Mouse (Mus musculus) hindbrain, embryonic 16.5 days (tissue): ENCODE results near the gene Adh5. TPM values are rescaled to one million over a fixed set of nuclear protein-coding genes. Genes with fewer than 3 reads are reported as not detected.
"Not testable (repeated sequence)": the region's sequence is repeated elsewhere in the genome, so short reads cannot be mapped to it uniquely, and the experiment has no call there.

Experiments used
- ATAC-seq: fragments of 200-750 bp; cut with Nextera tagmentation; 2 replicates; pipeline ENCODE4 v1.8.0; 2017; ENCODE audit warnings: moderate TSS enrichment, moderate library complexity
- H3K27ac ChIP-seq: fragments of 300-500 bp; sonication (generic); 2 replicates; pipeline ENCODE4 v1.5.1; 2014; ENCODE audit warnings: low read depth, mild to moderate bottlenecking, control low read depth, low read length, moderate library complexity
- H3K27me3 ChIP-seq: fragments of 300-500 bp; sonication (generic); replicated peaks from 2 replicates; pipeline ENCODE4 v1.6.1; 2014; ENCODE audit warnings: low read length; ENCODE audit not compliant: control insufficient read depth, insufficient read depth
- H3K36me3 ChIP-seq: fragments of 300-500 bp; sonication (generic); 2 replicates; pipeline ENCODE4 v1.6.1; 2014; ENCODE audit warnings: mild to moderate bottlenecking, low read length, moderate library complexity, mixed read lengths; ENCODE audit not compliant: control insufficient read depth, insufficient read depth
- H3K4me1 ChIP-seq: fragments of 300-500 bp; sonication (generic); 2 replicates; pipeline ENCODE4 v1.6.1; 2014; ENCODE audit warnings: low read depth, low read length; ENCODE audit not compliant: control insufficient read depth, insufficient read depth
- H3K4me2 ChIP-seq: fragments of 300-500 bp; sonication (generic); 2 replicates; pipeline ENCODE4 v1.6.1; 2014; ENCODE audit warnings: mild to moderate bottlenecking, low read length, control low read depth, moderate library complexity
- H3K4me3 ChIP-seq: fragments of 300-500 bp; sonication (generic); 2 replicates; pipeline ENCODE4 v1.5.1; 2014; ENCODE audit warnings: mild to moderate bottlenecking, low read length, control low read depth, moderate library complexity
- H3K9ac ChIP-seq: fragments of 300-500 bp; sonication (generic); 2 replicates; pipeline ENCODE4 v1.6.1; 2014; ENCODE audit warnings: low read depth, mild to moderate bottlenecking, control low read depth, low read length, moderate library complexity
- H3K9me3 ChIP-seq: fragments of 300-500 bp; sonication (generic); 2 replicates; pipeline ENCODE4 v1.6.1; 2014; ENCODE audit warnings: mild to moderate bottlenecking, low read length, moderate library complexity; ENCODE audit not compliant: control insufficient read depth
- WGBS: fragments of 180-500 bp; shearing (Covaris S2); extraction: QIAGEN DNeasy Blood & Tissue Kit; methylation state at CpG from one replicate; pipeline ENCODE4 v1.1.7; 2014; 5-methylcytosine and 5-hydroxymethylcytosine counted together
- polyA plus RNA-seq: library from polyadenylated mRNA; unstranded; fragments of >200 nt; fragmentation: Nextera tagmentation; extraction: Ambion mirVana; gene quantifications from 2 replicates; pipeline ENCODE4 v1.2.1, GENCODE M21; 2015

Adh5 gene
- polyA plus RNA-seq, 1 experiment from 2014 or later: 190 TPM

GRCm38 (mm10) chr3:138466656-138467055 lies 23.8 kb downstream of the Adh5 start:
- H3K36me3 ChIP-seq: peaks cover 24% of the 10 kb centered on the region
- 93% methylated on average over 1 of the region's 1 CpGs for WGBS

DNA sequence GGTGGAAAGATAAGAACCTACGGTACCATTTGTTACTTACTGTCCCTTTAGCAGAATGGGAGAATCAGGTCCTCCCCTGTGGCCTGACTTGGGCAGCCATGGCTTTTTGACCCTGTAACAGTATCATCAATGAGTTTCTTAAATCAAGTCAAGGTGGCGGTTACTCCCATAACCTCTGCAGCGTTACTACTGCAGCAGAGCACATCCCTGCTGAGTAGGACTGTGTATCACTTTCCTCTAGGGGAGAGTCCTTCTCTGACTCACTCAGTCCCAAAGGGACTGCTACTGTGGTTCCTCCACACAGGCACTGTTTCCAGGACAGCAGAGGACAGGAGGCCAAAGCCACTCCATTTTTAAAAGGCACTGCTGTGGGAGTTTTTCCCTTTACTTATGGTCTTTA lies 28.2 kb downstream of the Adh5 start:
- ATAC-seq: no peak
- 87% methylated on average over 3 of the region's 3 CpGs for WGBS
- Histone ChIP-seq H3K9me3 (no peaks in the 10 kb centered on the region), H3K9ac (no peak overlapping the region), H3K36me3 (peaks cover 17% of the 10 kb centered on the region), H3K4me3 (no peak overlapping the region), H3K4me1 (no peaks in the 10 kb centered on the region), H3K27ac (no peak overlapping the region), H3K4me2 (no peak overlapping the region), H3K27me3 (no peaks in the 10 kb centered on the region)

More at GRCm38 (mm10) chr3:138466656-138467055, 23.8 kb downstream of the Adh5 start:
- H3K27ac ChIP-seq, H3K9ac ChIP-seq, H3K4me1 ChIP-seq, ATAC-seq, H3K9me3 ChIP-seq, H3K4me2 ChIP-seq, H3K27me3 ChIP-seq, H3K4me3 ChIP-seq: not testable (repeated sequence)

- peaks cover 5% of the 10 kb centered on the region for H3K36me3 ChIP-seq
- ATAC-seq: no peak
- no peak overlapping the region for H3K4me3 ChIP-seq
- 94% methylated on average over 8 of the region's 8 CpGs for WGBS
- H3K9ac ChIP-seq: no peak overlapping the region
- no peak overlapping the region for H3K4me2 ChIP-seq
- H3K27ac ChIP-seq: no peak overlapping the region
- no peaks in the 10 kb centered on the region for H3K27me3 ChIP-seq
- no peaks in the 10 kb centered on the region for H3K4me1 ChIP-seq
- no peaks in the 10 kb centered on the region for H3K9me3 ChIP-seq
Observed at GRCm38 (mm10) chr3:138479489-138479888, 36.6 kb downstream of the Adh5 start.

GRCm38 (mm10) chr3:138481526-138482284 lies 38.8 kb downstream of the Adh5 start:
- Histone ChIP-seq H3K27ac (no peak overlapping the region), H3K4me3 (no peak overlapping the region), H3K4me1 (no peaks in the 10 kb centered on the region), H3K4me2 (no peak overlapping the region), H3K9ac (no peak overlapping the region), H3K27me3 (no peaks in the 10 kb centered on the region), H3K9me3 (no peaks in the 10 kb centered on the region), H3K36me3 (peaks cover 11% of the 10 kb centered on the region)
- WGBS: 59% methylated on average over 14 of the region's 14 CpGs
- ATAC-seq: no peak

GRCm38 (mm10) chr3:138483240-138483639 lies 40.3 kb downstream of the Adh5 start:
- WGBS: 89% methylated on average over 2 of the region's 2 CpGs

GRCm38 (mm10) chr3:138488584-138489326 lies 45.9 kb downstream of the Adh5 start:
- Histone ChIP-seq H3K4me2 (peak overlapping the region; percentile 86), H3K27ac (peak overlapping the region; percentile 57), H3K4me1 (peaks cover 12% of the 10 kb centered on the region), H3K9me3 (no peaks in the 10 kb centered on the region), H3K9ac (peak overlapping the region; percentile 82), H3K27me3 (no peaks in the 10 kb centered on the region), H3K36me3 (peaks cover 7% of the 10 kb centered on the region), H3K4me3 (peak overlapping the region; percentile 65)
- WGBS: under 1% methylated on average over 50 of the region's 61 CpGs
- no peak for ATAC-seq

More at GRCm38 (mm10) chr3:138483240-138483639, 40.3 kb downstream of the Adh5 start:
- Histone ChIP-seq H3K27ac (no peak overlapping the region), H3K4me3 (no peak overlapping the region), H3K27me3 (no peaks in the 10 kb centered on the region), H3K4me2 (no peak overlapping the region), H3K9me3 (no peaks in the 10 kb centered on the region), H3K4me1 (peaks cover 8% of the 10 kb centered on the region), H3K36me3 (peaks cover 11% of the 10 kb centered on the region), H3K9ac (no peak overlapping the region)
- no peak for ATAC-seq

GRCm38 (mm10) chr3:138489327-138490033 lies 46.6 kb downstream of the Adh5 start, which contains the start of gene Metap1:
Gene Metap1, minus strand, starts transcription at chr3:138489515.
- Histone ChIP-seq H3K36me3 (peaks cover 6% of the 10 kb centered on the region), H3K27me3 (no peaks in the 10 kb centered on the region), H3K9me3 (no peaks in the 10 kb centered on the region), H3K4me2 (peak within 1 kb of the TSS; percentile 86), H3K27ac (peak within 1 kb of the TSS; percentile 68), H3K4me1 (peaks cover 12% of the 10 kb centered on the region), H3K4me3 (peak within 1 kb of the TSS; percentile 65), H3K9ac (peak within 1 kb of the TSS; percentile 82)
- WGBS: under 1% methylated on average over 34 of the region's 65 CpGs
- peak; percentile 99 for ATAC-seq

DNA sequence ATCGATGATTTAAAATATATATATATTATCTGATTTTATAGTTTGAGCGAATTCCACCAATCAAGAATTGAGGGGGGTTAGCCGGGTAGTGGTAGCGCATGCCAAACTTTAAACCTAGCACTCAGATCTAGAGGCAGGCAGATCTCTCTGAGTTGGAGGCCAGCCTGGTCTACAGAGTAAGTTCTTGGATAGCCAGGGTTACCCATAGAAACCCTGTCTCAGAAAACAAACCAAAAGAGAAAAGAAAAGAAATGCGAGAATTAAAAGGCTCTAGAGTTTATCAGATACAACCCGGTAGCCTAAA lies 47.1 kb downstream of the Adh5 start:
- H3K9ac ChIP-seq: peak overlapping the region; percentile 73
- peak overlapping the region; percentile 68 for H3K4me2 ChIP-seq
- H3K27me3 ChIP-seq: no peaks in the 10 kb centered on the region
- WGBS: 27% methylated on average over 6 of the region's 6 CpGs
- peaks cover 12% of the 10 kb centered on the region for H3K4me1 ChIP-seq
- ATAC-seq: no peak
- H3K36me3 ChIP-seq: 0 out of 2 replicates have a peak, but pooled peaks cover 3% of the 10 kb centered on the region
- peak overlapping the region; percentile 65 for H3K4me3 ChIP-seq
- no peaks in the 10 kb centered on the region for H3K9me3 ChIP-seq
- H3K27ac ChIP-seq: no peak overlapping the region

DNA sequence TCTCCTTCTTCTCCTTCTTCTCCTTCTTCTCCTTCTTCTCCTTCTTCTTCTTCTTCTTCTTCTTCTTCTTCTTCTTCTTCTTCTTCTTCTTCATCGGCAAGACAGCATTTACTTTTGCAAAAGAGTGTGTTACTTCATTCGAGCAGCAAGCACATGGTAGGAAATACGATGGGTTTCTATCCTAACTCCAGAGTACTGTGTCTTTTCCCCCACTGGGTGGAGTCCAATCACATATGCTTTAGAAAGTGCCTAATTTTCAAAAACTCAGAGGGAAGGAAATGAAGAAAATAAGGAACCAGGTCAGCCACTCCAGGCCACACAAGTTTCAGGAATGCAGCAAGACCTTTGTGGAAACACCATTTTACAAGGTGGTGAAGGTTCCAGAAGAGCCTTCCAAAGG lies 50.8 kb downstream of the Adh5 start:
- Histone ChIP-seq H3K36me3 (no peaks in the 10 kb centered on the region), H3K27ac (no peak overlapping the region), H3K4me1 (no peaks in the 10 kb centered on the region), H3K4me3 (no peak overlapping the region), H3K27me3 (no peaks in the 10 kb centered on the region), H3K9me3 (no peaks in the 10 kb centered on the region), H3K4me2 (no peak overlapping the region), H3K9ac (no peak overlapping the region)
- WGBS: 90% methylated on average over 3 of the region's 3 CpGs
- ATAC-seq: no peak
